Mouse (Mus musculus): ENCODE data around the gene Nadk. TPM values are rescaled to one million over a fixed set of nuclear protein-coding genes. Genes with fewer than 3 reads are reported as not detected.

Nadk gene
- polyA plus RNA-seq, 1 experiment from 2014 or later: 70.9 TPM

- Histone ChIP-seq H3K27ac (ENCODE audit: low read length) (no peak overlapping the region), H3K4me3 (ENCODE audit: low read depth, low read length) (no peak overlapping the region), H3K36me3 (ENCODE audit: insufficient read depth, low read length) (peaks cover 17% of the 10 kb centered on the region; the same call in 1 of the 2 replicates), H3K4me1 (ENCODE audit: insufficient read depth, low read depth, low read length) (no peaks in the 10 kb centered on the region), H3K27me3 (replicated peaks; ENCODE audit: insufficient read depth, low read length) (no peaks in the 10 kb centered on the region), H3K4me2 (replicated peaks; ENCODE audit: low read depth, low read length) (no peak overlapping the region), H3K9me3 (ENCODE audit: low read length) (no peaks in the 10 kb centered on the region), H3K9ac (replicated peaks; ENCODE audit: low read depth) (no peak overlapping the region)
- no peak for DNase-seq (ENCODE audit: low spot score)
- TF ChIP-seq EP300 (IDR thresholded peaks at IDR 0.05) (no peak), CTCF (IDR thresholded peaks at IDR 0.05) (no peak)
- ATAC-seq: no peak
- 80% methylated on average over 7 of the region's 7 CpGs for WGBS
Measured at GRCm38 (mm10) chr4:155578336-155579125, 16.4 kb downstream of the Nadk start.

- TF ChIP-seq EP300 (IDR thresholded peaks at IDR 0.05) (no peak), CTCF (IDR thresholded peaks at IDR 0.05) (peak; percentile 87)
- H3K27ac ChIP-seq (ENCODE audit: low read length): no peak overlapping the region
- H3K36me3 ChIP-seq (ENCODE audit: insufficient read depth, low read length): peaks cover 35% of the 10 kb centered on the region; the same call in 1 of the 2 replicates
- ATAC-seq (no peak), DNase-seq (ENCODE audit: low spot score) (peak; percentile 42)
- no peaks in the 10 kb centered on the region for H3K9me3 ChIP-seq (ENCODE audit: low read length)
- no peaks in the 10 kb centered on the region for H3K27me3 ChIP-seq (replicated peaks; ENCODE audit: insufficient read depth, low read length)
- no peak overlapping the region for H3K4me2 ChIP-seq (replicated peaks; ENCODE audit: low read depth, low read length)
- WGBS: 25% methylated on average over 1 of the region's 1 CpGs
- no peak overlapping the region for H3K4me3 ChIP-seq (ENCODE audit: low read depth, low read length)
- no peaks in the 10 kb centered on the region for H3K4me1 ChIP-seq (ENCODE audit: insufficient read depth, low read depth, low read length)
- no peak overlapping the region for H3K9ac ChIP-seq (replicated peaks; ENCODE audit: low read depth)
Measured at GRCm38 (mm10) chr4:155580420-155580819, 18.2 kb downstream of the Nadk start.

GRCm38 (mm10) chr4:155582279-155582905 lies 20.2 kb downstream of the Nadk start:
- Histone ChIP-seq H3K9me3 (ENCODE audit: low read length) (no peaks in the 10 kb centered on the region), H3K4me1 (ENCODE audit: insufficient read depth, low read depth, low read length) (no peaks in the 10 kb centered on the region), H3K27me3 (replicated peaks; ENCODE audit: insufficient read depth, low read length) (no peaks in the 10 kb centered on the region), H3K4me3 (ENCODE audit: low read depth, low read length) (no peak overlapping the region), H3K27ac (ENCODE audit: low read length) (no peak overlapping the region), H3K9ac (replicated peaks; ENCODE audit: low read depth) (no peak overlapping the region), H3K36me3 (ENCODE audit: insufficient read depth, low read length) (peaks cover 37% of the 10 kb centered on the region; the same call in 1 of the 2 replicates), H3K4me2 (replicated peaks; ENCODE audit: low read depth, low read length) (no peak overlapping the region)
- TF ChIP-seq CTCF (IDR thresholded peaks at IDR 0.05) (no peak), EP300 (IDR thresholded peaks at IDR 0.05) (no peak)
- ATAC-seq (no peak), DNase-seq (ENCODE audit: low spot score) (no peak)
- WGBS: 89% methylated on average over 6 of the region's 6 CpGs

- Histone ChIP-seq H3K4me1 (ENCODE audit: insufficient read depth, low read depth, low read length) (no peaks in the 10 kb centered on the region), H3K4me3 (ENCODE audit: low read depth, low read length) (no peak overlapping the region), H3K36me3 (ENCODE audit: insufficient read depth, low read length) (peaks cover 32% of the 10 kb centered on the region; the same call in 1 of the 2 replicates), H3K27me3 (replicated peaks; ENCODE audit: insufficient read depth, low read length) (no peaks in the 10 kb centered on the region), H3K27ac (ENCODE audit: low read length) (no peak overlapping the region), H3K9ac (replicated peaks; ENCODE audit: low read depth) (no peak overlapping the region), H3K9me3 (ENCODE audit: low read length) (no peaks in the 10 kb centered on the region), H3K4me2 (replicated peaks; ENCODE audit: low read depth, low read length) (no peak overlapping the region)
- TF ChIP-seq CTCF (IDR thresholded peaks at IDR 0.05) (no peak), EP300 (IDR thresholded peaks at IDR 0.05) (no peak)
- 93% methylated on average over 5 of the region's 5 CpGs for WGBS
- ATAC-seq (no peak), DNase-seq (ENCODE audit: low spot score) (no peak)
Measured at GRCm38 (mm10) chr4:155589356-155589755, 27.2 kb downstream of the Nadk start.

GRCm38 (mm10) chr4:155591012-155591719 lies 29.0 kb downstream of the Nadk start:
- Histone ChIP-seq H3K4me3 (ENCODE audit: low read depth, low read length) (no peak overlapping the region), H3K27ac (ENCODE audit: low read length) (no peak overlapping the region), H3K27me3 (replicated peaks; ENCODE audit: insufficient read depth, low read length) (no peaks in the 10 kb centered on the region), H3K9ac (replicated peaks; ENCODE audit: low read depth) (no peak overlapping the region), H3K9me3 (ENCODE audit: low read length) (no peaks in the 10 kb centered on the region), H3K4me1 (ENCODE audit: insufficient read depth, low read depth, low read length) (no peaks in the 10 kb centered on the region), H3K4me2 (replicated peaks; ENCODE audit: low read depth, low read length) (no peak overlapping the region), H3K36me3 (ENCODE audit: insufficient read depth, low read length) (peaks cover 14% of the 10 kb centered on the region; the same call in 1 of the 2 replicates)
- DNase-seq (ENCODE audit: low spot score): peak; percentile 45
- no peak for TF ChIP-seq EP300 (IDR thresholded peaks at IDR 0.05)
- no peak for TF ChIP-seq CTCF (IDR thresholded peaks at IDR 0.05)
- WGBS: 56% methylated on average over 7 of the region's 7 CpGs
- ATAC-seq: peak; percentile 65

- H3K4me1 ChIP-seq (ENCODE audit: insufficient read depth, low read depth, low read length): no peaks in the 10 kb centered on the region
- no peak overlapping the region for H3K27ac ChIP-seq (ENCODE audit: low read length)
- WGBS: 24% methylated on average over 1 of the region's 1 CpGs
- ATAC-seq (no peak), DNase-seq (ENCODE audit: low spot score) (peak; percentile 25)
- H3K4me3 ChIP-seq (ENCODE audit: low read depth, low read length): no peak overlapping the region
- no peaks in the 10 kb centered on the region for H3K27me3 ChIP-seq (replicated peaks; ENCODE audit: insufficient read depth, low read length)
- TF ChIP-seq CTCF (IDR thresholded peaks at IDR 0.05) (no peak), EP300 (IDR thresholded peaks at IDR 0.05) (no peak)
- no peak overlapping the region for H3K4me2 ChIP-seq (replicated peaks; ENCODE audit: low read depth, low read length)
- no peak overlapping the region for H3K9ac ChIP-seq (replicated peaks; ENCODE audit: low read depth)
- no peaks in the 10 kb centered on the region for H3K9me3 ChIP-seq (ENCODE audit: low read length)
- H3K36me3 ChIP-seq (ENCODE audit: insufficient read depth, low read length): peaks cover 3% of the 10 kb centered on the region; the same call in 1 of the 2 replicates
Measured at GRCm38 (mm10) chr4:155593780-155594179, 31.6 kb downstream of the Nadk start.

Data from lung, postnatal 0 days (tissue).